Mouse (Mus musculus) B cell, adult 62 days (primary cell): ENCODE results near the gene Pafah2. TPM values are rescaled to one million over a fixed set of nuclear protein-coding genes. Genes with fewer than 3 reads are reported as not detected.

Experiments
- total RNA-seq: library from RNA; stranded (reverse); gene quantifications from 4 replicates; pipeline ENCODE4 v1.2.4, GENCODE M21; 2023

Pafah2 gene
- 1.4 to 3.0 TPM (median 2.1 TPM) in 4 replicates for total RNA-seq

GRCm38 (mm10) chr4:134395977-134396825 lies at the start of gene Pafah2:
TSS of gene Pafah2 (plus strand) at chr4:134396320.

GRCm38 (mm10) chr4:134383750-134384149 lies 12.4 kb upstream of the Pafah2 start, which contains the start of gene Extl1:
TSS of gene Extl1 (minus strand) at chr4:134383850.

GRCm38 (mm10) chr4:134468215-134468575 lies 72.1 kb downstream of the Pafah2 start, which contains the start of gene Stmn1:
TSS of gene Stmn1 (plus strand) at chr4:134468320.

Other genes starting within 250 kb of the Pafah2 start
- 18.4 to 30.3 TPM (median 22.9 TPM) in 4 replicates for gene Cep85, start 209.2 kb upstream of the Pafah2 start, total RNA-seq
- not detected in 4 replicates for gene Gm7534, start 193.3 kb upstream of the Pafah2 start, total RNA-seq
- gene Catsper4, start 168.9 kb upstream of the Pafah2 start, total RNA-seq, result not detected in 4 replicates
- 0.69 TPM in 1 of 4 replicates, not detected in the others for gene Cnksr1, start 157.9 kb upstream of the Pafah2 start, total RNA-seq
- not detected in 4 replicates for gene E130218I03Rik, start 152.7 kb upstream of the Pafah2 start, total RNA-seq
- gene Zfp593, start 150.7 kb upstream of the Pafah2 start, total RNA-seq, result 25.1 to 28.5 TPM (median 27.5 TPM) in 4 replicates
- gene Gm30191, start 149.4 kb upstream of the Pafah2 start, total RNA-seq, result not detected in 4 replicates
- gene Grrp1, start 142.2 kb upstream of the Pafah2 start, total RNA-seq, result not detected in 4 replicates
- gene Pdik1l, start 108.4 kb upstream of the Pafah2 start, total RNA-seq, result 9.3 to 13.0 TPM (median 11.1 TPM) in 4 replicates
- not detected in 4 replicates for gene Trim63, start 81.2 kb upstream of the Pafah2 start, total RNA-seq
- not detected in 4 replicates for gene Slc30a2, start 53.1 kb upstream of the Pafah2 start, total RNA-seq
- 1.5 to 2.0 TPM (median 1.7 TPM) in 4 replicates for gene Extl1, start 12.5 kb upstream of the Pafah2 start, total RNA-seq
- 29.6 to 39.7 TPM (median 33.1 TPM) in 4 replicates for gene Stmn1, start 72.0 kb downstream of the Pafah2 start, total RNA-seq
- 1.9 to 3.9 TPM (median 2.9 TPM) in 4 replicates for gene Paqr7, start 100.4 kb downstream of the Pafah2 start, total RNA-seq
- gene Aunip, start 114.7 kb downstream of the Pafah2 start, total RNA-seq, result not detected in 4 replicates
- 41.8 to 47.0 TPM (median 46.7 TPM) in 4 replicates for gene Mtfr1l, start 139.1 kb downstream of the Pafah2 start, total RNA-seq
- 0.54 to 3.4 TPM (median 1.6 TPM) in 4 replicates for gene Selenon, start 155.8 kb downstream of the Pafah2 start, total RNA-seq